8 mouse cellular contexts compared by ENCODE assay signal in genomic region chr10:45000873-45001859, GRCm38 (mm10).
DNase-seq lines count a peak whose midpoint lies in the region; ATAC-seq lines count a peak whose summit lies in the region.

No protein-coding gene starts in this region.

- no peaks in the 10 kb centered on the region for H3K36me3 ChIP-seq in heart, embryonic 15.5 days
- no peaks in the 10 kb centered on the region for H3K36me3 ChIP-seq in liver, embryonic 15.5 days (replicated peaks)

- peak overlapping the region; percentile 61 for H3K4me2 ChIP-seq in heart, embryonic 15.5 days
- H3K4me2 ChIP-seq in liver, embryonic 15.5 days, result peak overlapping the region; percentile 70

- WGBS in heart, embryonic 15.5 days, result 37% methylated on average over 12 of the region's 12 CpGs
- 12% methylated on average over 12 of the region's 12 CpGs for WGBS in liver, embryonic 15.5 days (ENCODE audit: insufficient replicate concordance)

- H3K27ac ChIP-seq in heart, embryonic 15.5 days, result no peak overlapping the region
- H3K27ac ChIP-seq in liver, embryonic 15.5 days (replicated peaks), result peak overlapping the region; percentile 72

- peak overlapping the region; percentile 35 for H3K4me3 ChIP-seq in heart, embryonic 15.5 days
- peak overlapping the region; percentile 48 for H3K4me3 ChIP-seq in liver, embryonic 15.5 days (replicated peaks)

- H3K27me3 ChIP-seq in heart, embryonic 15.5 days, result no peaks in the 10 kb centered on the region; the same call in 1 of the 2 replicates
- no peaks in the 10 kb centered on the region for H3K27me3 ChIP-seq in liver, embryonic 15.5 days

- peak overlapping the region; percentile 34; the same call in 1 of the 2 replicates for H3K9ac ChIP-seq in heart, embryonic 15.5 days
- H3K9ac ChIP-seq in liver, embryonic 15.5 days, result peak overlapping the region; percentile 39

- ATAC-seq in CD4-positive, CD25-positive, alpha-beta regulatory T cell, adult 4 months, result peak; percentile 70
- peak; percentile 56 for ATAC-seq in activated CD4-positive, CD25-positive, alpha-beta regulatory T cell, adult 4 months
- no peak for ATAC-seq in heart, embryonic 15.5 days (replicated peaks; ENCODE audit: insufficient number of reproducible peaks, insufficient read depth, low FRiP score, low read depth)
- peak; percentile 79 for ATAC-seq in liver, embryonic 15.5 days (ENCODE audit: insufficient read depth)

- DNase-seq in embryo, embryonic 11.5 days (ENCODE audit: low read depth, low spot score), result peak; percentile 45
- peak; percentile 80 for DNase-seq in kidney, postnatal 10 days
- DNase-seq in natural killer cell, adult 2 months (ENCODE audit: low spot score in 2 of 2), result peak; percentile 70 to 72
- peak; percentile 14 to 47 for DNase-seq in thymus, postnatal 10 days (ENCODE audit: low spot score in 2 of 2)

- peaks cover 22% of the 10 kb centered on the region for H3K4me1 ChIP-seq in heart, embryonic 15.5 days (replicated peaks)
- peaks cover 43% of the 10 kb centered on the region for H3K4me1 ChIP-seq in liver, embryonic 15.5 days (replicated peaks)

- H3K9me3 ChIP-seq in heart, embryonic 15.5 days (replicated peaks), result no peaks in the 10 kb centered on the region
- no peaks in the 10 kb centered on the region for H3K9me3 ChIP-seq in liver, embryonic 15.5 days (replicated peaks)
